In genomic region chr2:27759431-27759830, GRCm38 (mm10) we compare ENCODE assay signal across 11 mouse cellular contexts.
A peak's percentile ranks its signal among the peaks of the same experiment; 100 is the strongest.
DNase-seq lines count a peak whose midpoint lies in the region; ATAC-seq lines count a peak whose summit lies in the region.
"Had no signal": no experiment of that assay in that cellular context is flagged by ENCODE, and none has a peak within 500 bp of the region (broad histone marks: within the 10 kb centered on the region; RNA-seq: fewer than 3 reads in every experiment).

No protein-coding gene starts in this region.

- no peak for DNase-seq in heart, embryonic 10.5 days (ENCODE audit: low spot score)
- DNase-seq in heart, postnatal 25 days (ENCODE audit: low spot score), result no peak
- no peak for DNase-seq in kidney, postnatal 36 days
- no peak for DNase-seq in embryonic facial prominence, embryonic 11.5 days (ENCODE audit: low spot score)
- DNase-seq in gastrocnemius, postnatal 4 days (ENCODE audit: low spot score in 2 of 2), result no peak
- DNase-seq in cerebellum, adult 9-10 months, result no peak
- DNase-seq: cerebellum, adult 9-11 months; lung, postnatal 14 days had no signal

- peak overlapping the region; percentile 71 for H3K27ac ChIP-seq in heart, embryonic 10.5 days
- peak overlapping the region; percentile 95 for H3K27ac ChIP-seq in kidney, embryonic 16.5 days (ENCODE audit: low read length)
- H3K27ac ChIP-seq in embryonic facial prominence, embryonic 11.5 days (replicated peaks; ENCODE audit: low read depth, low read length), result peak overlapping the region; percentile 78
- peak overlapping the region; percentile 97 for H3K27ac ChIP-seq in limb, embryonic 12.5 days

- no peak for ATAC-seq in kidney, embryonic 16.5 days (ENCODE audit: low FRiP score, low TSS enrichment)
- no peak for ATAC-seq in embryonic facial prominence, embryonic 11.5 days (replicated peaks; ENCODE audit: insufficient number of reproducible peaks, low FRiP score, low TSS enrichment, low read depth)
- ATAC-seq in limb, embryonic 12.5 days (ENCODE audit: insufficient number of reproducible peaks, insufficient read depth, low FRiP score, low TSS enrichment, low read depth), result no peak

- intact Hi-C loops in heart, postnatal 25 days (cut with DNase I), result no loop called here

- H3K4me2 ChIP-seq in kidney, embryonic 16.5 days (replicated peaks; ENCODE audit: low read depth, low read length), result no peak overlapping the region
- no peak overlapping the region for H3K4me2 ChIP-seq in embryonic facial prominence, embryonic 11.5 days (ENCODE audit: low read depth, low read length)
- no peak overlapping the region for H3K4me2 ChIP-seq in limb, embryonic 12.5 days
- H3K4me2 ChIP-seq: hindbrain, embryonic 14.5 days had no signal

- peaks cover 72% of the 10 kb centered on the region for H3K36me3 ChIP-seq in heart, embryonic 10.5 days
- peaks cover 25% of the 10 kb centered on the region for H3K36me3 ChIP-seq in kidney, embryonic 16.5 days (ENCODE audit: insufficient read depth, low read length)
- peaks cover 2% of the 10 kb centered on the region; the same call in 1 of the 2 replicates for H3K36me3 ChIP-seq in embryonic facial prominence, embryonic 11.5 days (replicated peaks; ENCODE audit: control insufficient read depth, insufficient read depth, low read depth, low read length)
- H3K36me3 ChIP-seq in limb, embryonic 12.5 days, result peaks cover 73% of the 10 kb centered on the region

- peak overlapping the region; percentile 2; the same call in 1 of the 2 replicates for H3K9ac ChIP-seq in kidney, embryonic 16.5 days (replicated peaks; ENCODE audit: low read length)
- H3K9ac ChIP-seq in embryonic facial prominence, embryonic 11.5 days (replicated peaks; ENCODE audit: low read length), result no peak overlapping the region
- H3K9ac ChIP-seq in limb, embryonic 12.5 days (replicated peaks), result no peak overlapping the region
- H3K9ac ChIP-seq: hindbrain, embryonic 14.5 days had no signal

- H3K4me3 ChIP-seq in heart, embryonic 10.5 days, result no peak overlapping the region
- no peak overlapping the region for H3K4me3 ChIP-seq in kidney, embryonic 16.5 days (ENCODE audit: low read length)
- H3K4me3 ChIP-seq in embryonic facial prominence, embryonic 11.5 days (ENCODE audit: low read depth, low read length), result no peak overlapping the region
- no peak overlapping the region for H3K4me3 ChIP-seq in limb, embryonic 12.5 days (replicated peaks)

- peaks cover 97% of the 10 kb centered on the region for H3K27me3 ChIP-seq in heart, embryonic 10.5 days (ENCODE audit: insufficient read depth, poor library complexity, severe bottlenecking)
- no peaks in the 10 kb centered on the region for H3K27me3 ChIP-seq in kidney, embryonic 16.5 days (ENCODE audit: insufficient read depth, low read length)
- H3K27me3 ChIP-seq in embryonic facial prominence, embryonic 11.5 days (ENCODE audit: control insufficient read depth, insufficient read depth, low read length), result no peaks in the 10 kb centered on the region
- H3K27me3 ChIP-seq in limb, embryonic 12.5 days, result no peaks in the 10 kb centered on the region

- WGBS in heart, embryonic 10.5 days, result 85% methylated on average over 14 of the region's 14 CpGs
- 88% methylated on average over 14 of the region's 14 CpGs for WGBS in kidney, embryonic 16.5 days
- WGBS in embryonic facial prominence, embryonic 11.5 days, result 93% methylated on average over 14 of the region's 14 CpGs
- 86% methylated on average over 14 of the region's 14 CpGs for WGBS in limb, embryonic 12.5 days

- H3K4me1 ChIP-seq in heart, embryonic 10.5 days, result peaks cover 61% of the 10 kb centered on the region
- H3K4me1 ChIP-seq in kidney, embryonic 16.5 days (ENCODE audit: insufficient read depth, low read length), result peaks cover 32% of the 10 kb centered on the region
- H3K4me1 ChIP-seq in embryonic facial prominence, embryonic 11.5 days (ENCODE audit: control insufficient read depth, insufficient read depth, low read length), result peaks cover 14% of the 10 kb centered on the region
- H3K4me1 ChIP-seq in limb, embryonic 12.5 days (replicated peaks), result peaks cover 62% of the 10 kb centered on the region

- H3K9me3 ChIP-seq in heart, embryonic 10.5 days, result no peaks in the 10 kb centered on the region
- H3K9me3 ChIP-seq in kidney, embryonic 16.5 days (ENCODE audit: low read length), result no peaks in the 10 kb centered on the region
- H3K9me3 ChIP-seq in embryonic facial prominence, embryonic 11.5 days (replicated peaks; ENCODE audit: control insufficient read depth, low read length), result no peaks in the 10 kb centered on the region
- H3K9me3 ChIP-seq in limb, embryonic 12.5 days, result no peaks in the 10 kb centered on the region
